Mouse (Mus musculus) cerebellum, adult 2 months (tissue): ENCODE measurements around the gene Rala.

Experiments
- CTCF ChIP-seq: fragments of 200-500 bp; IDR thresholded peaks from 2 replicates; pipeline ENCODE4 v1.5.1; 2011; ENCODE audit warnings: low read depth, mild to moderate bottlenecking, control low read depth, low read length, moderate library complexity, borderline replicate concordance; ENCODE audit not compliant: insufficient read depth
- POLR2A ChIP-seq: fragments of 200-500 bp; IDR thresholded peaks from 2 replicates; pipeline ENCODE4 v1.6.1; 2011; ENCODE audit warnings: low read length, control low read depth, borderline replicate concordance; ENCODE audit not compliant: insufficient read depth

- TF ChIP-seq CTCF: no peak
- no peak for TF ChIP-seq POLR2A
Observed at GRCm38 (mm10) chr13:17907309-17907708, 36.7 kb downstream of the Rala start.
